Mouse (Mus musculus): ENCODE measurements at regions not wholly inside any gene's neighbourhood (a gene's known extent, or its start where the extent isn't known, plus 50 kb on each side); places are given as distances from the start of the nearest gene placed in this dataset.

DNA sequence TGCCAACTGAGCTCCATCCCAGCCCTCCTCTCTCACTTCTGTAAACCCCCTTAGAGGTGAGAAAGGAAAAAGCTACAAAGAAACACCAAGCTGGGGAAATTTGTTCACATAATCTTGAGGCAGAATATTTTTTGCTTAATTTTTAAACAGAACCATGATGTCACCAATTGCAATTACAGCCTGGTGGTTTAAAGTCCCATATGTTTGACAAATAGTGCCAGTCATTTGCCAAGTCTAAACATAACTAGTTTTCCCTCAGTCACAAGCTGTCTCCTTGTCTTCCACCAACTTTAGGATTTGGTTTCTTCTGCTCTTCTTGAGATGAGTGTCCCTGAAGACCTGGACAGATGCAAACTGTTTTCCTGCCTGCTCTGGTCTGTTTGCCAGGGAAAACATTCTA is 222.0 kb downstream of the Qk start:
- Histone ChIP-seq H3K27ac (ENCODE audit: low read depth, low read length) (no peak overlapping the region), H3K4me3 (ENCODE audit: low read depth, low read length) (no peak overlapping the region), H3K9me3 (ENCODE audit: control insufficient read depth) (no peaks in the 10 kb centered on the region), H3K27me3 (replicated peaks; ENCODE audit: control insufficient read depth, insufficient read depth, low read length) (no peaks in the 10 kb centered on the region), H3K36me3 (ENCODE audit: control insufficient read depth, insufficient read depth) (no peaks in the 10 kb centered on the region), H3K9ac (ENCODE audit: low read depth, low read length) (no peak overlapping the region), H3K4me2 (replicated peaks; ENCODE audit: low read depth) (no peak overlapping the region), H3K4me1 (replicated peaks; ENCODE audit: control insufficient read depth, insufficient read depth, low read length) (no peaks in the 10 kb centered on the region)
- TF ChIP-seq CTCF (IDR thresholded peaks at IDR 0.05; ENCODE audit: low read depth), result no peak
- no peak for ATAC-seq

DNA sequence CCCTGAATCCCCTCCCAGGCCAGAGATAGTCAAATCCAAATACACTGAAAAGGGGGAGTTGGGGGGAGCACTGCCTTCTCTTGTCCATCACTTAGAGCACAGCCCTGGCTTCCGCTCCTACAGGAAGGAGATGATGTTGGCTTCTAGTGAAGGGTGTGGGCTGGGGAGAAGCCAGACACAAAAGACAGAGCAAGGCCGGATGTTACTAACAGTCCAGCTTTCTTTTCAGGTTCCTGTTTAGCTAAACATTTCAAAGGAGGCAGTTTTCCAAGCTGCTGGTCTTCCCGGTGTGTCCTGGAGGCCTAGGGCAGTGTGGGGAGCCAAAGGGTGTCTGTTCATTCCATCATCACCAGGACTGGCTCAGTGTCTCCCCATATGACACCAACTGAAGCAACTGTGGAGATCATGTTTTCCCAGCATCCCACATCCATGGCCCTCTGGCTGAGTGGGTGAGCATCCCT is 223.8 kb downstream of the Qk start:
- no peak for TF ChIP-seq CTCF (IDR thresholded peaks at IDR 0.05; ENCODE audit: low read depth)
- Histone ChIP-seq H3K9ac (ENCODE audit: low read depth, low read length) (no peak overlapping the region), H3K27ac (ENCODE audit: low read depth, low read length) (no peak overlapping the region), H3K9me3 (ENCODE audit: control insufficient read depth) (no peaks in the 10 kb centered on the region), H3K4me2 (replicated peaks; ENCODE audit: low read depth) (no peak overlapping the region), H3K27me3 (replicated peaks; ENCODE audit: control insufficient read depth, insufficient read depth, low read length) (no peaks in the 10 kb centered on the region), H3K4me3 (ENCODE audit: low read depth, low read length) (no peak overlapping the region), H3K4me1 (replicated peaks; ENCODE audit: control insufficient read depth, insufficient read depth, low read length) (no peaks in the 10 kb centered on the region), H3K36me3 (ENCODE audit: control insufficient read depth, insufficient read depth) (no peaks in the 10 kb centered on the region)
- ATAC-seq, result no peak
- 60% methylated on average over 3 of the region's 3 CpGs for WGBS

DNA sequence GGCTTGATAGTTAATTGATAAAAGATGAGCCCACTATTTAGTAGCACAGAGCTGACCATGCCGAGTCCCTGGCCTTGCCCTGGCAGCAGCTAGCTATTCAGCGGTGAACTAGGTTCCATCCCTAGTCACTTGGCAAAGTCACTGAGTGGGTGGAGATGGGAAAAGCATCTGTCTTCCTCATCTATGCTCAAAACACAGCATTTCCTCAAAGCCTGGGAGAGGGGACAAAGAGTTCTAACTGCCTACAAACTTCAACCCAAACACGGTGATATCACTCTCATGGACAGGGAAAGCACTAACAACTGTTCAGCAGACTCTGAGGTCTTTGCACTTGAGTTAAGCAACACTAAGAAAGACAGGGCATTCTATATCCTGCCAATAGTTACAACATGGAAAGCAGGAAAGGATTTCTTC is 225.5 kb downstream of the Qk start:
- TF ChIP-seq CTCF (IDR thresholded peaks at IDR 0.05; ENCODE audit: low read depth), result no peak
- Histone ChIP-seq H3K4me1 (replicated peaks; ENCODE audit: control insufficient read depth, insufficient read depth, low read length) (no peaks in the 10 kb centered on the region), H3K9ac (ENCODE audit: low read depth, low read length) (no peak overlapping the region), H3K4me2 (replicated peaks; ENCODE audit: low read depth) (no peak overlapping the region), H3K27me3 (replicated peaks; ENCODE audit: control insufficient read depth, insufficient read depth, low read length) (no peaks in the 10 kb centered on the region), H3K4me3 (ENCODE audit: low read depth, low read length) (no peak overlapping the region), H3K9me3 (ENCODE audit: control insufficient read depth) (no peaks in the 10 kb centered on the region), H3K27ac (ENCODE audit: low read depth, low read length) (peak overlapping the region; percentile 46; the same call in 1 of the 2 replicates), H3K36me3 (ENCODE audit: control insufficient read depth, insufficient read depth) (no peaks in the 10 kb centered on the region)
- ATAC-seq, result no peak
- 60% methylated on average over 3 of the region's 3 CpGs for WGBS

DNA sequence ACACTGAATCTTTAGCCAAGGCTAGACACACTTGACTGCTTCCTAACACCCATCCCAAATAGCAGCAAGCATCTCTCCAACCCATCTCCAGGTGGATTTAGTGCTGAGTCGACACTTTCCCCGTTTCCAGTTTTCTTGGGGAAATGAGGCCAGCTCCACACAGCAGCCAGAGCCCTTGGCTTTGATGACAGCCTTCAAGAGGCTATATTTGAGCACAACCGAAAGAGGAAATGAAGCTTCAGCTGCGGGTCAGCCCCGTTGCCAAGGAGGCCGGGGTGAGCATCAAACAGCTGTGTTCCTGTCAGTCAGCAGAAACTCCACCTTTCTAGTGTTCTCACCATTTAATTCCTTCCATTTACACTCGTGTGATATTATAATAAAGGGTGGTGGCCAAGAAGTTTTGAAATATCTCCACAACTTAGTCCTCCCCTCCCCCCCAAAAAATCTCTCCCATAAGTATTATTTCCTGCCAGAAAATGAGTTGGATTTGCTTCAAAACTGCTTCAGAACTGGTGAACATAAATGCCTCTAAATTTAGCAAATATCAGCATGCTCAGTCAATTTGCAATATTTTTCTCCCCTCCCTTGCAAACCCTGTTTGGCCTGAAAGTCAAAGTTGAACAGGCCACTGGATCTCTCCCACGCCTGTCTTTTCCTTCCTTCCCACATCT is 226.1 kb downstream of the Qk start:
- Histone ChIP-seq H3K4me2 (replicated peaks; ENCODE audit: low read depth) (no peak overlapping the region), H3K9me3 (ENCODE audit: control insufficient read depth) (no peaks in the 10 kb centered on the region), H3K9ac (ENCODE audit: low read depth, low read length) (no peak overlapping the region), H3K4me3 (ENCODE audit: low read depth, low read length) (no peak overlapping the region), H3K4me1 (replicated peaks; ENCODE audit: control insufficient read depth, insufficient read depth, low read length) (no peaks in the 10 kb centered on the region), H3K27ac (ENCODE audit: low read depth, low read length) (peak overlapping the region; percentile 46; the same call in 1 of the 2 replicates), H3K27me3 (replicated peaks; ENCODE audit: control insufficient read depth, insufficient read depth, low read length) (no peaks in the 10 kb centered on the region), H3K36me3 (ENCODE audit: control insufficient read depth, insufficient read depth) (no peaks in the 10 kb centered on the region)
- no peak for TF ChIP-seq CTCF (IDR thresholded peaks at IDR 0.05; ENCODE audit: low read depth)
- WGBS, result 47% methylated on average over 8 of the region's 8 CpGs
- no peak for ATAC-seq

DNA sequence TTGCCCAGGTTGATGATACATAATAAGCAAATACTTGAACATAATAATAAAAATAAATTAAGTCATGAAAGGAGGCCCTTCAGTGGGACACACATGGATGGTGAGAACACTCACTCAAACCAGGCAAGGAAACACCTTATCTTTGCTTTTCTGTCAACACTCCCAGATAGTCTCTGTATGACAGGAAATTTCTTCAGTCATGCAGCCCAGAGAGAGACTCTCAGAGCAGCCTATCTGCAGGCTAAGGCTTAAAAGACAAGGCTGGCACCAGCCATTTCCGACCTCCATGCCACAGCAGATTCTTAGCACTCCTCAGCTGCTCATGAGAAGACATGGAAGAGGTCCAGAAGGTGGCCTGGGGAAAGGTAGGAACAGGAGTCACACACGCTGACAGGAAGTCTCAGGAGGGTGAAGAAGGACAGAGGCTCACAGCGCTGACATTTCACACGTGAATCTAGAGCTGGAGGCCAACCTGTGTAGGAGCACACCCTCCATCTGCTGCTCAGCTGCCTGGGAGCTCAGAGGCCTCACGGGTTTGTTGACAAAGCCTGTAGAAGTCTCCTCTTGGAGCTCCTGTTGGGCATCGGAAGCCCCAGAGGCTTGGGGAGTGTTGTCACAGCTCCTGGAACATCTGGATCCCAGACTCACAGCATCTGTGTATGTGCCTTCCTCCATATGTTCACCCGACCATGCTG is 232.3 kb downstream of the Qk start:
- WGBS, result 71% methylated on average over 7 of the region's 7 CpGs
- H3K4me2 ChIP-seq (replicated peaks; ENCODE audit: low read depth), result no peak overlapping the region
- H3K9ac ChIP-seq (ENCODE audit: low read depth, low read length), result no peak overlapping the region
- no peak overlapping the region for H3K27ac ChIP-seq (ENCODE audit: low read depth, low read length)
- H3K9me3 ChIP-seq (ENCODE audit: control insufficient read depth), result no peaks in the 10 kb centered on the region
- H3K4me3 ChIP-seq (ENCODE audit: low read depth, low read length), result no peak overlapping the region
- no peaks in the 10 kb centered on the region for H3K36me3 ChIP-seq (ENCODE audit: control insufficient read depth, insufficient read depth)
- no peaks in the 10 kb centered on the region for H3K27me3 ChIP-seq (replicated peaks; ENCODE audit: control insufficient read depth, insufficient read depth, low read length)
- H3K4me1 ChIP-seq (replicated peaks; ENCODE audit: control insufficient read depth, insufficient read depth, low read length), result no peaks in the 10 kb centered on the region
- TF ChIP-seq CTCF (IDR thresholded peaks at IDR 0.05; ENCODE audit: low read depth), result no peak
- ATAC-seq, result no peak

DNA sequence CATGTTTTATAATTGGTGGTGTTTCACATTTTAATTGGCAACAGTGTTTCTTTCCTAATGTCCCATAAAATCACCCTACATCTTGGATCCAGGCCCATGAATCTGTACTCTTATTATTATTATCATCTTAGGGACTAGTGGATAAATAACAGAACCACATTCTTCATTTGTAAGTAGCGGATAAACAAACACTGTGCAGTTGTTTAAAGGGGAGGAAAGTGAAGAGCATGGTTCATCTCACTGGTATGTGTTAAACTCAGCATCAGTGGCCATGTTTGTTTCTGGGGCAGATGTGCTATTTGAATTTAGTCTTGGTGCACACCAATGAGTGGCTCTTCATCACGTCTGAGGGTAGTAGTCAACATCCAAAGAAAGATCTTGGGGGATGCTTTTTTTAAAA is 233.1 kb downstream of the Qk start:
- TF ChIP-seq CTCF (IDR thresholded peaks at IDR 0.05; ENCODE audit: low read depth), result no peak
- no peak overlapping the region for H3K4me2 ChIP-seq (replicated peaks; ENCODE audit: low read depth)
- no peak for ATAC-seq
- no peaks in the 10 kb centered on the region for H3K27me3 ChIP-seq (replicated peaks; ENCODE audit: control insufficient read depth, insufficient read depth, low read length)
- H3K9me3 ChIP-seq (ENCODE audit: control insufficient read depth), result no peaks in the 10 kb centered on the region
- H3K36me3 ChIP-seq (ENCODE audit: control insufficient read depth, insufficient read depth), result no peaks in the 10 kb centered on the region
- WGBS, result 68% methylated on average over 2 of the region's 2 CpGs
- H3K27ac ChIP-seq (ENCODE audit: low read depth, low read length), result no peak overlapping the region
- H3K9ac ChIP-seq (ENCODE audit: low read depth, low read length), result no peak overlapping the region
- no peaks in the 10 kb centered on the region for H3K4me1 ChIP-seq (replicated peaks; ENCODE audit: control insufficient read depth, insufficient read depth, low read length)
- H3K4me3 ChIP-seq (ENCODE audit: low read depth, low read length), result no peak overlapping the region

Data from intestine, postnatal 0 days (tissue).